Mouse (Mus musculus): ENCODE measurements at regions not wholly inside any gene's neighbourhood (a gene's known extent, or its start where the extent isn't known, plus 50 kb on each side); places are given as distances from the start of the nearest gene placed in this dataset.

GRCm38 (mm10) chr4:70012220-70012580, 398.0 kb downstream of the Cdk5rap2 start:
- WGBS = 56% methylated on average over 6 of the region's 6 CpGs
- H3K27ac ChIP-seq (ENCODE audit: insufficient read depth, low read length) = no peak overlapping the region
- no peak for TF ChIP-seq POLR2A (IDR thresholded peaks at IDR 0.05; ENCODE audit: borderline replicate concordance, insufficient read depth, low read length)
- no peak for TF ChIP-seq CTCF (IDR thresholded peaks at IDR 0.05; ENCODE audit: borderline replicate concordance, insufficient read depth, low read depth, low read length)
- no peaks in the 10 kb centered on the region for H3K4me1 ChIP-seq (ENCODE audit: control insufficient read depth, insufficient read depth, low read length)
- no peak overlapping the region for H3K4me3 ChIP-seq (replicated peaks; ENCODE audit: insufficient read depth, low read depth, low read length)
- no peaks in the 10 kb centered on the region for H3K27me3 ChIP-seq (ENCODE audit: control insufficient read depth, insufficient read depth, low read length)
- DNase-seq = no peak

- Histone ChIP-seq H3K4me1 (ENCODE audit: control insufficient read depth, insufficient read depth, low read length) (no peaks in the 10 kb centered on the region), H3K4me3 (replicated peaks; ENCODE audit: insufficient read depth, low read depth, low read length) (no peak overlapping the region), H3K27ac (ENCODE audit: insufficient read depth, low read length) (no peak overlapping the region), H3K27me3 (ENCODE audit: control insufficient read depth, insufficient read depth, low read length) (no peaks in the 10 kb centered on the region)
- no peak for DNase-seq
- WGBS = 75% methylated on average over 4 of the region's 4 CpGs
- no peak for TF ChIP-seq CTCF (IDR thresholded peaks at IDR 0.05; ENCODE audit: borderline replicate concordance, insufficient read depth, low read depth, low read length)
- no peak for TF ChIP-seq POLR2A (IDR thresholded peaks at IDR 0.05; ENCODE audit: borderline replicate concordance, insufficient read depth, low read length)
Observed at GRCm38 (mm10) chr4:70011491-70012219, 398.6 kb downstream of the Cdk5rap2 start.

GRCm38 (mm10) chr4:70010466-70010865, 399.8 kb downstream of the Cdk5rap2 start:
- H3K4me1 ChIP-seq (ENCODE audit: control insufficient read depth, insufficient read depth, low read length) = no peaks in the 10 kb centered on the region
- no peak for TF ChIP-seq CTCF (IDR thresholded peaks at IDR 0.05; ENCODE audit: borderline replicate concordance, insufficient read depth, low read depth, low read length)
- TF ChIP-seq POLR2A (IDR thresholded peaks at IDR 0.05; ENCODE audit: borderline replicate concordance, insufficient read depth, low read length) = no peak
- 42% methylated on average over 1 of the region's 1 CpGs for WGBS
- DNase-seq = no peak
- no peaks in the 10 kb centered on the region for H3K27me3 ChIP-seq (ENCODE audit: control insufficient read depth, insufficient read depth, low read length)
- H3K27ac ChIP-seq (ENCODE audit: insufficient read depth, low read length) = no peak overlapping the region
- H3K4me3 ChIP-seq (replicated peaks; ENCODE audit: insufficient read depth, low read depth, low read length) = no peak overlapping the region

GRCm38 (mm10) chr4:70004966-70005365, 405.3 kb downstream of the Cdk5rap2 start:
- Histone ChIP-seq H3K4me1 (ENCODE audit: control insufficient read depth, insufficient read depth, low read length) (no peaks in the 10 kb centered on the region), H3K27me3 (ENCODE audit: control insufficient read depth, insufficient read depth, low read length) (no peaks in the 10 kb centered on the region), H3K27ac (ENCODE audit: insufficient read depth, low read length) (no peak overlapping the region), H3K4me3 (replicated peaks; ENCODE audit: insufficient read depth, low read depth, low read length) (no peak overlapping the region)
- no peak for DNase-seq
- TF ChIP-seq POLR2A (IDR thresholded peaks at IDR 0.05; ENCODE audit: borderline replicate concordance, insufficient read depth, low read length) (no peak), CTCF (IDR thresholded peaks at IDR 0.05; ENCODE audit: borderline replicate concordance, insufficient read depth, low read depth, low read length) (no peak)

- H3K4me3 ChIP-seq (replicated peaks; ENCODE audit: insufficient read depth, low read depth, low read length) = no peak overlapping the region
- H3K27me3 ChIP-seq (ENCODE audit: control insufficient read depth, insufficient read depth, low read length) = no peaks in the 10 kb centered on the region
- H3K4me1 ChIP-seq (ENCODE audit: control insufficient read depth, insufficient read depth, low read length) = no peaks in the 10 kb centered on the region
- TF ChIP-seq POLR2A (IDR thresholded peaks at IDR 0.05; ENCODE audit: borderline replicate concordance, insufficient read depth, low read length) = no peak
- no peak for TF ChIP-seq CTCF (IDR thresholded peaks at IDR 0.05; ENCODE audit: borderline replicate concordance, insufficient read depth, low read depth, low read length)
- DNase-seq = no peak
- H3K27ac ChIP-seq (ENCODE audit: insufficient read depth, low read length) = no peak overlapping the region
- 95% methylated on average over 3 of the region's 3 CpGs for WGBS
Observed at GRCm38 (mm10) chr4:69993226-69993625, 417.0 kb downstream of the Cdk5rap2 start.

GRCm38 (mm10) chr4:69974208-69974607, 436.0 kb downstream of the Cdk5rap2 start:
- Histone ChIP-seq H3K4me1 (ENCODE audit: control insufficient read depth, insufficient read depth, low read length) (no peaks in the 10 kb centered on the region), H3K4me3 (replicated peaks; ENCODE audit: insufficient read depth, low read depth, low read length) (no peak overlapping the region), H3K27me3 (ENCODE audit: control insufficient read depth, insufficient read depth, low read length) (no peaks in the 10 kb centered on the region), H3K27ac (ENCODE audit: insufficient read depth, low read length) (no peak overlapping the region)
- TF ChIP-seq POLR2A (IDR thresholded peaks at IDR 0.05; ENCODE audit: borderline replicate concordance, insufficient read depth, low read length) = no peak
- no peak for TF ChIP-seq CTCF (IDR thresholded peaks at IDR 0.05; ENCODE audit: borderline replicate concordance, insufficient read depth, low read depth, low read length)
- 25% methylated on average over 2 of the region's 2 CpGs for WGBS
- DNase-seq = no peak

- Histone ChIP-seq H3K27ac (ENCODE audit: insufficient read depth, low read length) (no peak overlapping the region), H3K4me1 (ENCODE audit: control insufficient read depth, insufficient read depth, low read length) (no peaks in the 10 kb centered on the region), H3K27me3 (ENCODE audit: control insufficient read depth, insufficient read depth, low read length) (no peaks in the 10 kb centered on the region), H3K4me3 (replicated peaks; ENCODE audit: insufficient read depth, low read depth, low read length) (no peak overlapping the region)
- TF ChIP-seq CTCF (IDR thresholded peaks at IDR 0.05; ENCODE audit: borderline replicate concordance, insufficient read depth, low read depth, low read length) (no peak), POLR2A (IDR thresholded peaks at IDR 0.05; ENCODE audit: borderline replicate concordance, insufficient read depth, low read length) (no peak)
- 82% methylated on average over 6 of the region's 6 CpGs for WGBS
- no peak for DNase-seq
Observed at GRCm38 (mm10) chr4:69973566-69973965, 436.7 kb downstream of the Cdk5rap2 start.

GRCm38 (mm10) chr4:69971721-69972120, 438.5 kb downstream of the Cdk5rap2 start:
- 80% methylated on average over 3 of the region's 3 CpGs for WGBS
- Histone ChIP-seq H3K27ac (ENCODE audit: insufficient read depth, low read length) (no peak overlapping the region), H3K27me3 (ENCODE audit: control insufficient read depth, insufficient read depth, low read length) (no peaks in the 10 kb centered on the region), H3K4me3 (replicated peaks; ENCODE audit: insufficient read depth, low read depth, low read length) (no peak overlapping the region), H3K4me1 (ENCODE audit: control insufficient read depth, insufficient read depth, low read length) (no peaks in the 10 kb centered on the region)
- DNase-seq = no peak
- TF ChIP-seq POLR2A (IDR thresholded peaks at IDR 0.05; ENCODE audit: borderline replicate concordance, insufficient read depth, low read length) = no peak
- no peak for TF ChIP-seq CTCF (IDR thresholded peaks at IDR 0.05; ENCODE audit: borderline replicate concordance, insufficient read depth, low read depth, low read length)
